Mouse (Mus musculus) frontal cortex, postnatal 14 days (tissue): ENCODE measurements around the gene Epha5.
A peak's percentile ranks its signal among the peaks of the same experiment; 100 is the strongest.

Source experiments
- DNase-seq, 2 experiments: peaks; one replicate each; pipeline ENCODE4 v3.0.0; 2022; ENCODE audit warnings: low spot score in 2 of 2

Epha5 gene

DNA sequence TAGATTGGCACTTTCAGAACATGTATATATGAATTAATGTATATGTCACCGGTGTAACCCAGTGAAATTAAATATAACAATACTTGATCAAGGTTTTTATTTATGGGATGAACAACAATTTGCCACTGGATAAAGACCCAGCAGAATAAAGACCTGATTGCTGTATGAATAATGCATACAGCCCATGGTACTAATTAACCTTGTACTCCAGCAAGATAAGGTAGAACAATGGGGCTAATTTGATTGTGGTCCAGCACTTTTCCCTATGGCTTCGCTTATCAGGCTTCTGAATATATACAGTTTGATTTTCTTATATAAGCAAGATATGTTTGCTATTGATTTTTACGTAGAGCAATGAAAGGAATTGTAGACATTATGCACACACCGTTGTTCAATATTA is 103.6 kb downstream of the Epha5 start:
- DNase-seq = no peak

DNA sequence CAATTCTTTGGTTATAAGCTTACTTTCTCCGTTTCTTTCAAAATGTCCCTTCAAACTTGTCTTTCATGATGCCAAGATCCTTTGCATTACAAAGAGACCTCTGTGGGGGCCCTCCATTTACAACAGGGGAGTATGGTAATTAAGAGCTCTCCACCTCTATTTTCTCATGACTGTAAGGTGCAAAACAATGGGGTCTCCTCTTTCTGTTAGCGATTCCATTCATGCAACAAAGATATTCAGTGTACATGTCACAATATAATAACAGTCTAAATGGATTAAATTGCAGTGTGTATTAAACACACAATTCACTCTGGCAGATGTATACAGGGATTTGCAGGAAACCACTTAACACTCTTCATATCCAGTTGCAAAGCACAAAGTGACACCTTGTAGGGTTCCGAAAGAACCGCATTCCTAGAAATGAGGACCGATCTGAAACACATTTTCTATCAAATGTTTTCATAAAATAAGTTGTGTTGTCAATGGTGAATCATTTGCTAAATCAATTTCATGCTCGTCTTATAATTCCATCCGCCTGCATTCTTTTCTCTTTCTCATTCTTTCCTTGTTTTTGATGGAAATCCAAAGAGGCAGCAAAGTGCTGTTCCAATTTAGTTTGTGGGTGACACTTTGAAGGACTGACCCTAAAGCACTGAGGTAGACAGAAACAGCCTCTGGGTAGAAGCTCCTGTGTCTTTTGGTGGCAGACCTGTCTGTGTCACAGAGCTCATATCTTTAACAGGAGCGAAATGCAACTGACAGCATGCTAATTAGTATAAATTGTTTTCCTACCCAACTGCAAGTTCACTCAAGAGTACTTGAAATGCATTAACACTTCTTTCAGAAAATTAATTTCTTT is 118.1 kb downstream of the Epha5 start:
- no peak for DNase-seq

DNA sequence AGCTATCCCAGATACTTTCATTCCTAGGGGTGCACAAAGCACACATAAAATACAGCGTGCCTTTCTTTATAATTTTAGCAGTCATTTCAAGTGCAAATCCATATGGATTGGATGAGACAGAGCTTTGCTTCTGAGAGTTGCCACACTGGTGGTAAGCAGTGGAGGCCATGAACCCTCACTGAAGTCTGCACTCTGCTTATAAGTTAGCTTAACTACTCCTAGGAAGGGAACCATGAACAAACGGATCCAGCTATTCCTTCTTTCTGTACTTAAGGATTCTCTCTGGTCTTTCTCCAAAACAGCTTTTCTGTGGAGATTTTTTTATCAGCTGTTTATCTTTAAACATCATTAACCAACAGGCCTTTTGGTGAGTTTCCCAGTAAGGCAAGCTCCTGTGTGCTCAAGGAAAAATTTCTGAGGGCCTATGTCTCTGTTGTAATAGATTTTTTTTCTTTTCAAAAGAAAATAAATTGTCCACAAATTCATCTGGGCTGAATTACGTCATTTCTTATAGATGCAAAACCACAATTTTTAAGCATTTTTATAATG is 127.7 kb downstream of the Epha5 start:
- DNase-seq = no peak

DNA sequence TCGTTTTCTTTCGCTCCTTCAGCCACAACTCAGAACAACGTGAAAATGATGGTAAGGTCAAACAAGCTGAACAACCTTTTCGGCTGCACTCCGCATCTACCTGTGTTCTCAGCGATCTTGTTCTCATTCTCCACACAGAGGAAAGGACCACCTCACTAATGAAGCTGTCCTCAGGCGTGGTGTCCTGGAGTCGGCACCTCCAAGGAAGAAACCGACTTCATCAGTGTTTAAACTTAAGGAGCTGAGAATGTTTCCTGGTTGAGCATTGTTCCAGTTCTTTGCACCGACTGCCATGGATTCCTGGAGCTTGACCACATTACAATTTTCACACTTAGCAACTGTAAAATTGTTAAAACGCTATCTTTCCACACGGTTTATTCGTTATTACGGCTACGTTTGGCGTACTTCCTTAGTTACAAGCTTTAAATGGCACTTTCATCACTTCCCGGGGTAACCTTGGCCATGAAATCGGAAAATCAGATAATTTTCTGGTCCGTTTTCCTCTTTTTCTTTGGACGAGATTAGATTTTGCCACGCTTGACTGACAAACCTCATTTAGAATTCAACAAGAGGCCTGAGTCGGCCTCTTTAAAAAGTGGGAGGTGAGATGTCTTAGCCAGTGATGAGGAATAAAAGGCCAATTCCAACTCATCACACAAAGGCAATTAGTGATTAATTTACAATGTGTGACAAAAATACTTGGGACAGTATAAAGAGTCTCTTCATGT is 135.7 kb downstream of the Epha5 start:
- DNase-seq = no peak

DNA sequence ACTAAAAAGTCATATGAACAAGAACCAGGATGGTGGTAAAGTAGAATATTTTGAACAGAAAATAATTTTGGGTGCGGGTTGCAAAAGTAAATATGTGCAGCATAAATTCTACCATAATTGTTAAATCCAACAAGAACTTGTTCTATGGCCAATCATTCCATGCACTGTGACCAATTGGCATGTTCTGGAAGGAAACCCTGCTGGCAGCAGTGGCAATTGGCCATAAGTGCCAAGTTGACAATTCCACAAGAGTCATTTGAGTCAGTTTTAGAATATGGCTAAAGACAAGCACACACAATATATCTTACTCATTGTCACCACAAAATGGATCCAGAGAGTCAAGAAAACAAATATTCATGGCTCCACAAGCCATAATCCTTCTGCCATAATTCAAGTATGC is 140.2 kb downstream of the Epha5 start:
- no peak for DNase-seq

DNA sequence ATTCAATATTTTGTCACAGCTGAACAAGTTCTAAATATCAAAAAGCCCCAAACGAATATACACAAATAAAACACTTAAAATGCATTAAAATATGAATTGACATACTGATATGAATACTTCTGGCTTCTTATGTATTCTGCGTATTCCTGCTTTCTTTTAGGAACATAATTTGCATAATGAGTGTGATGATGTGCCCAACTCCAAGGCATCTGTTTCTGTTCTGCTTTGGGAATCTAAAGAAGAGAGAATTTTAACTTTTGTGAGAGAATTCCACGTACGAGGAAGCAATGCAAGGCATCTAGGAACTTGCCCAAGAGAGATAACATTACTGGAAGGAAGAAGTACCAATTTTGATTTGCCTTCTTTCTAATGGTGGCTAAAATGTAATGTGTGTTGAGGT is 151.8 kb downstream of the Epha5 start:
- no peak for DNase-seq

DNA sequence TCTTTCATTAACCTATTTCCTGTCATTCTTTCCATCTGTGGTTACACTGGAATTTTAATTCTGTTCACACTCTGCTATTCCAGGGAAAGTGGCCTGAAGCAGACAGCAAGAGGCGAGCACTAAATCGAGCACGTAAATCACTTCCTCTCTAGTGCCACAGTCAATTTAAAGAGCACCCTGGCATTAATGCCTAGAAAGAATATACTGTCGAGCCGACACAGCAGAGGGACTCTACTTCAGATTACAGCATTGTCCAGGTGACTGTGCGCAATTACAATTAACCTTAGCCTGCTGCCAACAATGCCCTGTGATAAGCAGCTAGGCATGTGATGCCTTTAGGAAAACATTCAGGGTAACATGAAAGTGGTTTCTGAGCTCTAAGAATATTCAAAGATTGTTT is 153.2 kb downstream of the Epha5 start:
- DNase-seq = no peak

DNA sequence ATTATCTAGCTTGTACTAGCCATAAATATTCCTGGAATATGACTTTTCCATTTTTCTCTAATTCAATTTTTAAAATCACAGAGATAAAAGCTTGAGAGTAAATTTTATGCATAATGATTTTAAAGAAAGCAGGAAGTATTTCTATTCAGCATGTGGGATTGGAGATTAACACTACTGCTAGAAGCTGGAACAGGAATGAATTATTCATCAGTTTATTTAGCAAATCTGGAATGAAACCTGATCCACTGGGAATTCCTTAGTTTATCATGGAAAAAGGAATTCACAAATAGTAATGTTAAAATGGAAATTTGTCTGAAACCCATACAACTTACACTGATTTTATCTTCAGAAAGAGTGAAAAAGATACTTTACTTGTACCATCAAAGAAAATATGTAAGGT is 187.2 kb downstream of the Epha5 start:
- DNase-seq = no peak

DNA sequence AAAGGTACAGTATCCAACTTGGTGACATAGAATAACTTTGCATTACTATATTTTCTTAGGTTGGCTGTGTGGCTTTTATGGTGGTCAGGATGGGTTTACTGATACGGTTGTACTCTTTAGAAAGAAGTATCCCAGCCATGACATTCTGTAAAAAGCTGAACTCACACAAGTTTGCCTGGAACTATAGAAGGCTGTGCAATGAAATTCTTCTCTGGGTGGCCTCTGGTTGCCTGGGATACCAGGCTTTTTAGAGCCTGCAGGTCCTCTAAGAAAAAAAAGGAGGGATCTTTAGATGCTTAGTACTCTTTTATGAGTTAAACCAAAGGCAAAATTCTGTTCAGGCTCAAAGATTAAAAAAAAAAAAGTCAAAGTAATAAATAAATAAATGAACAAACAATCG is 208.6 kb downstream of the Epha5 start:
- no peak for DNase-seq

DNA sequence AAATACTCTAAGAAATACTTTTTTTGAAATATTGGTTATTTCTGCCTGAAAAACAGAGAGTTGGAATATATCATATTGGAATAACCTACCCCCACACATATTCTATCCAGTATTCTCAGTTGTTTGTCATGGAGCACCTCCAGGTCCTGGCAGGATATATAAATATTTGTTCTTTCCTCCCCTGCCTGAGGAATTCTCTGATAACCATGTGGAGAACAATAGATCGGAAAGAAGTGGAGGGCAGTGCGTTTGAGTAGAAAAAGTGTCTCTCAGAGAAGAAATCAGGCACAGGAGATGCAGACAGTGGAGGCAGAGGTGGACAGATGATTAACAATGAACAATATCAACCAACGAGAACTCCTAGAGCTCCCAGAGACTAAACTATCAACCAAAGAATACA is 223.8 kb downstream of the Epha5 start:
- DNase-seq = no peak

DNA sequence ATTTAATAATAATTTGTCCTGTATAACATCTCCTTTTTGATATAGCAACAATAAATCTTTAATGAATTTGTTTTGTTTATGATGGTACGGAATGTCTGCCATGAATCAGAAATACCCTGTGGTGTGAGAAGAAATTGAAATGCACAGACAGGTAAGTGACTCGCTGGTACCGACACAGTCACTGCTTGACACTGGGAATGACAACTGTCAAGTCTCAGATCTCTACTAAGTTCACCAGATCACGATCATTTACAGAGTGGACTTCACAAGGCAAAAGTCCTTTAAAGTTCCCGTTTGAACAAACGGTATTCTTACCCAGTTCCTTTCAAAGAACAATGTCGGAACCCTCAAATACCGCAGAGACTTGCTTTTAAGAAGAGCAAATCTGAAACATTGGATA is 233.0 kb downstream of the Epha5 start:
- DNase-seq = no peak

DNA sequence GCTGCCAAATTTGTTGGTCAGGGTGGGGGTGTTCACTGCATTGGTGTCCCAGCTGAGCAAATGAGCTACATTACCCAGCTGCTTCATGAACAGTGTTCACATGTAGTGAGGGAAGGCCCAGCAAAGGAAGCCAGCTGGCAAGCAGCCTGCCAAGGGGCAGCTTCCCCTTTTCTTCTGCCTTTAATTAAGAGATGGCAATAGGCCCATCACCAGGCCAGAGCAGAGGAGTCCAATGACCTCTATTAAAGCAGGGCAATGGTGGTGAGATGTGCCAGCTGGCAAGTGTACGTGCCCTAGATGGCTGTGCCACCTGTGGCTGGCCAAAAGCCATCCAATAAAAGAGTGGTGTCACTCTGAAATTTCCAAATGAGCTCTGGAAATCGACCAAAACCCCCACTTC is 264.1 kb downstream of the Epha5 start:
- DNase-seq = peak; percentile 21 to 46

DNA sequence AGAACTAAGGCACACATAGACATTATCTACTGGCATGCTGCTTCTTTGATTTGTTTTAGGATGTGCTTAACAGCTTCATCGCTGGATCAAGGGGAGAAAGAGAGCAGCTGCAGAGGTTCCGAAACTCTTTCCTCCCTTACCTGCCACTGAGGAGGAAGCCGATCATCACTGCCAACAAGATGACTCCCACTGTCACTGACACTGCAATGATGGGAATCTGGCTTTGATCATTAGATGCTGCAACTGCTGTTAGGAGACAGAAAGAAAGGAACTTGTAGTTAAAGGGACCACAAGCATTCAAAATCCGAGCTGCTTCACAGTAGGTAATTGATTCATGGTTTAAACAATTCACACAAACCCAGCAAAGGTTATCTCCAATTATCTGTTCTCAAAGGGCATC is 275.0 kb downstream of the Epha5 start:
- no peak for DNase-seq

DNA sequence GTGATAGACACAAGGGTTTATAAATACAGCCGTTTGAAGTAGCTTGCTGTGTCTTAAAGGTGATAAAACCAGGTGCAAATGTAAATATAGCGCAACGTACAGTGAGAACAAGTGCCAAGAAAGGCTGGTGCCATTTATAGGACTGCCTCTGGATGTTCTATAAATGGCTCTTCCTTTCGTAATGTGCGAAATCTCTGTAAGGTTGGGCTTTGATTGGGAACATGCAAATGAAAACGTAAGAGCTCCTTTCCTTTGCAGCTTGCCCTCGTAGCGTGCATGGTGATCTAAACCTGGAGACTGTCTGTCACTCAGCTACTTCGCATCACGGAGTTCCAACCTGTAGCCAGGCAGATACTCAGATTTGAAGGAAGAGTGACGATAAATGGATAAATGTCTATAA is 321.2 kb downstream of the Epha5 start:
- DNase-seq = no peak

DNA sequence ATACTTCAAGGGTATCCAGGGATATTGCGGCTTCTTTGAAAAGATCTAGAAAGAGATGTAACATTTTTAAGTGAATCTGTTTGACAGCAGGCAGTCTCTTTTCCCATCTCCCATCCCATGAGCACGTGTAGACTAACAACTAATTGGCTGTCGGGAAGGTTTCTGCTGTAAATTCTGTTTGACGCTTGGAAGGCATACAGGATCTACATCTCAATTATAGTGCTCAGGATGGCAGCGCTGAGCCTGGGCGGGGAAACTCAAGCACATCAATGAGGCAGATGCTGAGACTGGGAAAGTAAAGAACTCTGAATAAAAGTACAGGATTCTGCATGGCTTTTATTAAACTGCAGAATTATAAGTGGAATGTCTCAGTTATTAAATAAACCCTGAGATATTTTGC is 335.9 kb downstream of the Epha5 start:
- DNase-seq = no peak

DNA sequence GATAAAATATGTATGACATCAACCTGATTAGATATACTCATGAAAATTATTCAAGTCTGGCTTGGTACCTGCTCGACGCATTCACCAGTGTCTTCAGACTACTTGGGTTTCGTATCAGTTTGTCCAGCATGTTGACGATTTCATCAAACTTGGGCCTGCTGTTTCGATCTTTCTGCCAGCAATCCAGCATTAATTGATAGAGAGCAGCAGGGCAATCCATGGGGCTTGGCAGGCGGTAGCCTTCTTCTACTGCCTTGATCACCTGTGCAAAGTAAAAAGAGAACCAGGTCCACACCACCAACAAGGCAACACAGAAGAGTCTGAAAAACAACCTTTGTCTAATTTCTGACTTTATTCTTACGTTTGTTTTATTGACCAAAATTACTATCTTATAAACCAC is 346.2 kb downstream of the Epha5 start:
- DNase-seq = no peak

DNA sequence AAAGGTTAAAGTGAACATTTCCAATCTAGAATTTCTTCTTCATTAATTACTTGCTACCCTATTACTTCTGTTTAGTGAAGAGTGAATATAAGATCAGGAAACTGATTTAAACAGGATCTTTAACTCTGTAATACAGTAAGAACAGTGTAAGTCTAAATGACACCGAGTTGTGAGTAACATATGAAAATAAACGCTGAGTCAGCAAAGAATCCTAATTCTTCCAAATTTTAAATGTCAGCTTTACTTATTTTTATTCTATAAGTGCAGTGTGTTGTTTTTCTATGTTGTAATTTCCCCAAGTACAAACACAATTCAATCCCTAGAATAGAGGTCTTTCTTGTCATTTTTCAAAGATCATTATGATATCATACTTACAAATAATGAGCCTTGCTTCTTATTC is 363.3 kb downstream of the Epha5 start:
- no peak for DNase-seq

DNA sequence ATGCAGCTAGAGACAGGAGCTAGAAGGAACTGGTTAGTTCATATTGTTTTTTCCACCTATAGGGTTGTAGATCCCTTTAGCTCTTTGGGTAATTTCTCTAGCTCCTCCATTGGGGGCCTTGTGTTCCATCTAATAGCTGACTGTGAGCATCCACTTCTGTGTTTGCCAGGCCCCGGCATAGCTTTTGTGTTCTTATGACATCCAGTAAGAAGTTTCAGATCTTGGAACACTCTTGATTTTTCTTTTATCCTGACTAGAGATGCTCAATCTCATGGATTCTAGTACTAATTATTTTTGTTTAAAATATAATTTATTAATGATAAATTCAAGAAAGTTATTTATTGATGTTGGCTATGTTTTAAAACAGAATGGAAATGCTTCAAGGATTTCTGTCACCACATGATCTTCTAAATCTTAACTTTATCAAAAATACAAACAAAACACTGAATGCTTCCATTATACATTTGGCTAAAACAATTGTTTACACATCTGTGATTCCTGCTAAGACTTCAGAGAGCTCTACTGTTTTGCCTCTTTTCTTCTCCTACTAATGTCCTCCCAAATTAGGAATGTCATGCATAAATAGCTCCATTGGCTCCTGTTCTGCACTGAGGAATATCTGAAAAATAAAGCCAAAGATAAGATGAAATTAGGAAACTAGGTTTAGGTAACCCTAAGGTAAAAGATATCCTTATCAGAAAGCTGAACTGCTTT is 379.8 kb downstream of the Epha5 start:
- DNase-seq = no peak
